Mouse (Mus musculus) heart, adult 2 months (tissue): ENCODE measurements around the gene Tsfm.
A peak's percentile ranks its signal among the peaks of the same experiment; 100 is the strongest.

Experiments
- CTCF ChIP-seq: fragments of 200-600 bp; IDR thresholded peaks from 2 replicates; pipeline ENCODE4 v1.8.1; 2022; ENCODE audit warnings: antibody characterized with exemption, mild to moderate bottlenecking, moderate library complexity
- EP300 ChIP-seq: fragments of 200-500 bp; IDR thresholded peaks from 2 replicates; pipeline ENCODE4 v1.6.1; 2011; ENCODE audit warnings: low read depth, low read length, control low read depth; ENCODE audit not compliant: insufficient read depth

- TF ChIP-seq CTCF (peak; percentile 95), EP300 (peak; percentile 99)
Measured at GRCm38 (mm10) chr10:126990313-126991056, 40.2 kb downstream of the Tsfm start.
